Mouse (Mus musculus) erythroblast, embryonic 14.5 days (primary cell): ENCODE measurements around the gene Ptpre.

Experiments
- GATA1 ChIP-seq: IDR thresholded peaks from 2 replicates; pipeline ENCODE4 v1.6.1; 2012; ENCODE audit warnings: low read length, inconsistent platforms, mixed read lengths
- TAL1 ChIP-seq: IDR thresholded peaks from 3 replicates; pipeline ENCODE4 v1.6.1; 2012; ENCODE audit warnings: low read length, inconsistent platforms, mixed read lengths

GRCm38 (mm10) chr7:135698362-135698761, 161.1 kb downstream of the Ptpre start:
- TF ChIP-seq GATA1 (no peak), TAL1 (no peak)
